Mouse (Mus musculus): ENCODE data around the gene Gpr84. TPM values are rescaled to one million over a fixed set of nuclear protein-coding genes. Genes with fewer than 3 reads are reported as not detected.

Gene Gpr84
- polyA plus RNA-seq, 1 experiment = 0.62 TPM

DNA sequence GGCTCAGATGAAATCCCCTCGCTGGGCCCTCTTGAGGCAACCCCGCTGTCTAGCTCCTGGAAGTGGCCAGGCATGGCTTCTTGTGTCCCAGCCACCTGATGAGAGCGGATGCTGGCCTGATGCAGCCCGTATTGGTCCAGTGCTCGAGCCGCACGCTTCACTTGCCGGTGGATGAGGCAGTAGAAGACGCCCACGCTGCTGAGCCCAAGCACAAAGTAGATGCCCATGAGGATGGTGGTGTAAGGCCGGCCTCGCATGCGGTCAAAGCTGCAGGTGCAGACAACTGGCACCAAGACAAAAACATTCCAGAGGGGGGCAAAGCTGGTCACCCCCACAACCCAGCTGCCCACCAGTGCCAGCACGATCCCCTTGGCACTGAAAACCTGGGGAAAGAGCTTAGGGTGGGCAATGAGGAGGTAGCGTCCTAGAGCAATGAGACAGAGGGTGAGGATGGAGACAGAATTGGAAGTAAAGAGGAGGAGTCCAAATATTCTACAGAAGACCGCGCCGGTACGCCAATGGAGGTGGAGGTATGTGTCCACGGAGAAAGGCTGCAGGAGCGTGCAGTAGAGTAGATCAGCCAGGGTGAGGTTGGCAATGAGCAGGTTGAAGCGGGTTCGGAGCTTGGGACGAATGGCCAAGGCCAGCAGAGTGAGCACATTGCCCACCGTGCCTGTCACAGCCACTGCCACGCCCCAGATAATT, 1.4 kb downstream of the Gpr84 start:
- TF ChIP-seq POLR2A (IDR thresholded peaks at IDR 0.05; ENCODE audit: borderline replicate concordance, insufficient read depth, low read length) (no peak), CTCF (IDR thresholded peaks at IDR 0.05; ENCODE audit: borderline replicate concordance, insufficient read depth, low read depth, low read length) (no peak)
- Histone ChIP-seq H3K27me3 (ENCODE audit: control insufficient read depth, insufficient read depth, low read length) (no peaks in the 10 kb centered on the region), H3K4me1 (ENCODE audit: control insufficient read depth, insufficient read depth, low read length) (peaks cover 8% of the 10 kb centered on the region), H3K4me3 (replicated peaks; ENCODE audit: insufficient read depth, low read depth, low read length) (no peak overlapping the region), H3K27ac (ENCODE audit: insufficient read depth, low read length) (no peak overlapping the region)
- peak in 1 of 2 experiments; percentile 14 for DNase-seq
- WGBS = 61% methylated on average over 26 of the region's 26 CpGs

DNA sequence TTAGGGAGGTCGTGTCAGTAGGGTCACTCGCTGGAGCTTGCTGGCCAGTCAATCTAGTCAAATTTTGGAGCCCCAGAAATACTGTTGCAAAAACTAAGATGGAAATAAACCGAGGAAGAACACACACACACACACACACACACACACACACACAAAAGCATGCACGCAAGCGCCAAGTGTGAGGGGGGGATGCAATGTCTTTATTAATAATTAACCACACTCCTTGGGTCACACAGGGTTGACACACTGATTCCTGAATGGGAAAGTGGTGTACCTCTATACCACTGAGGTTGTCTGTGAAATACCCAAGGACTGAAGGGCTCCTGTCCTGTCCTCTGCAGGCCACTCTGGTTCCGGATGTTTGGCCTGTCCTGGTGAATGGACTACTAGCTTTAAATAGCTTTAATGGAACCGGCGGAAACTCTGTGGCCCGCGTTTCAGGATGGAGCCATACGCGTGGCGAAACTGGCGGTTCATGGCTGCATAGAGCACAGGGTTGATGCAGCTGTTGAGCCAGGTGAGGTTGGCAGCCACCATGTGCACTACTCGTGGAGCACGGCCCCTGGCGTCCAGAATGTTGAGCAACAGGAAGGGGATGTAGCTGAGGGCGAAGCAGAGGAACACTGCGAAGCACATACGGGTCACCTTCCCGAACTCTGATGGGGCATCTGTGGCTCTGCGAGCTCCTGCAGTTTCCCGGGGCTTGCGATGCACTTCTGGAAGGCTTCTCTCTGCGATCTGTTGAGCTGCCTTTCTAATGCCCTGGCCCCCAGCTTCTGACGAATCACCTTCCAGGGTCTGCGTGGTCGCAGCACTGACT, 2.1 kb downstream of the Gpr84 start:
- DNase-seq = peak in 1 of 2 experiments; percentile 14
- no peak for TF ChIP-seq CTCF (IDR thresholded peaks at IDR 0.05; ENCODE audit: borderline replicate concordance, insufficient read depth, low read depth, low read length)
- TF ChIP-seq POLR2A (IDR thresholded peaks at IDR 0.05; ENCODE audit: borderline replicate concordance, insufficient read depth, low read length) = no peak
- 61% methylated on average over 28 of the region's 28 CpGs for WGBS
- H3K27ac ChIP-seq (ENCODE audit: insufficient read depth, low read length) = no peak overlapping the region
- no peaks in the 10 kb centered on the region for H3K27me3 ChIP-seq (ENCODE audit: control insufficient read depth, insufficient read depth, low read length)
- H3K4me3 ChIP-seq (replicated peaks; ENCODE audit: insufficient read depth, low read depth, low read length) = no peak overlapping the region
- peaks cover 5% of the 10 kb centered on the region for H3K4me1 ChIP-seq (ENCODE audit: control insufficient read depth, insufficient read depth, low read length)

DNA sequence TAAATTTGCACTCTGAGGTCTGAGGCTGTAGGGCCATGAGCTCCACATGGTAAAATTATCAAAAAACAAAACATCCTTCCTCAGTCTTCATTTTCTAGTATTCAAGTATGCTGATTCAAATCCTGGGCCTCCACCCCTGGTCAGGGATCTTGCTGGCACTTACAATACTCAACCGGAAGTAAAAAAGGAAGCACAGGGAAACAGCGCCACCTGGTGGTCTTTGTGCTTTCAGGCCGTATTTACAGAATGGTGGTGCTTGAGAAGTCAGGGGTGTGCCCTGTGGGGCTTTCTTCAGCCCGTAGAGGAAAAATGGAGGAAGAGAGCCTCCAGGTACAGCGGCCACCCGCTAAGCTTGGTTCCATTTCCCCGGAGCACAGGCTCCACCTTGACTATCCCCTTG, 3.3 kb downstream of the Gpr84 start:
- peak; percentile 85 for TF ChIP-seq CTCF (IDR thresholded peaks at IDR 0.05; ENCODE audit: borderline replicate concordance, insufficient read depth, low read depth, low read length)
- TF ChIP-seq POLR2A (IDR thresholded peaks at IDR 0.05; ENCODE audit: borderline replicate concordance, insufficient read depth, low read length) = no peak
- peak; percentile 84 to 92 for DNase-seq
- H3K4me1 ChIP-seq (ENCODE audit: control insufficient read depth, insufficient read depth, low read length) = peaks cover 4% of the 10 kb centered on the region
- WGBS = 2% methylated on average over 7 of the region's 7 CpGs
- H3K27me3 ChIP-seq (ENCODE audit: control insufficient read depth, insufficient read depth, low read length) = no peaks in the 10 kb centered on the region
- H3K27ac ChIP-seq (ENCODE audit: insufficient read depth, low read length) = no peak overlapping the region
- no peak overlapping the region for H3K4me3 ChIP-seq (replicated peaks; ENCODE audit: insufficient read depth, low read depth, low read length)

DNA sequence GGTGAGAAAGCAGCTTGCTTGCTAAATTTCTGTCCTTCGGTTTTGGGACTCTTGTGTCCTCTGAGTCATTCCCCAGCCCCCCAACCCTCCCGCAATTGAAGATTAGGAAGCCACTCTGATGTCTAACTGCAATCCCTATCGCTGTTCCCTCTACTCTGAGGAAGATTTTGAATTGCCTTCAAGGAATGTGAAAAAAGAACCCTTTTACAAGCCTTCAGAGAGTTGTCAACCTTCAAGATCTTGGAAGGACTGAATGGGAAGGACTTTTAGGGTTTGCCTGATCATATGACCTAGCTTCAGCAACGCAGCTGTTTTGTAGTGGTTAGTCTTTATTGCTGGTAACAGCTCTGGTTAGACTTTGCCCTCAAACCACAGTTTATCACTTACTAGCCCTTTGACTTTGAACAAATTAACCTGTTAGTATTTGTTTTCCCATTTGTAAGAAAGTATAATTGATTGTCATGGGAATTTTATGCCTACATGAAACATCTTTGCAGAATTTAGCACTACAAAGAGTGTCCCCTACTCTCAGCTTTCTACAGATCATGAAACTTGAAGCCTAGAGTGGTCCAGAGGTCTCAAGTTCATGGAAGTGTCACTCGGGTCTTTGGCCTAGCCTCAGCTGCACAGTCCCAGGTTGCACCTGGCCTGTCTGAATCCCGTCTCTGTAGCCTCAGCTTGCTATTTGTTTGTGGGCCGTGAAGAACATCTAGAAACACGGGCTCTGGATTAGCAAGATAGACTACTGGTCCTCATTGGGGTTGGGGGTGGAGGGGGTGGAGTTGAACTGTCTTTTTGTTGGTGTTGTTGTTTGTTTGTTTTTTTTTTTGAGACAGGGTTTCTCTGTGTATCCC, 4.4 kb downstream of the Gpr84 start:
- no peaks in the 10 kb centered on the region for H3K27me3 ChIP-seq (ENCODE audit: control insufficient read depth, insufficient read depth, low read length)
- H3K27ac ChIP-seq (ENCODE audit: insufficient read depth, low read length) = peak overlapping the region; percentile 95
- peaks cover 4% of the 10 kb centered on the region for H3K4me1 ChIP-seq (ENCODE audit: control insufficient read depth, insufficient read depth, low read length)
- DNase-seq = peak in 1 of 2 experiments; percentile 18
- peak overlapping the region; percentile 80 for H3K4me3 ChIP-seq (replicated peaks; ENCODE audit: insufficient read depth, low read depth, low read length)
- no peak for TF ChIP-seq POLR2A (IDR thresholded peaks at IDR 0.05; ENCODE audit: borderline replicate concordance, insufficient read depth, low read length)
- TF ChIP-seq CTCF (IDR thresholded peaks at IDR 0.05; ENCODE audit: borderline replicate concordance, insufficient read depth, low read depth, low read length) = no peak
- 45% methylated on average over 8 of the region's 8 CpGs for WGBS

DNA sequence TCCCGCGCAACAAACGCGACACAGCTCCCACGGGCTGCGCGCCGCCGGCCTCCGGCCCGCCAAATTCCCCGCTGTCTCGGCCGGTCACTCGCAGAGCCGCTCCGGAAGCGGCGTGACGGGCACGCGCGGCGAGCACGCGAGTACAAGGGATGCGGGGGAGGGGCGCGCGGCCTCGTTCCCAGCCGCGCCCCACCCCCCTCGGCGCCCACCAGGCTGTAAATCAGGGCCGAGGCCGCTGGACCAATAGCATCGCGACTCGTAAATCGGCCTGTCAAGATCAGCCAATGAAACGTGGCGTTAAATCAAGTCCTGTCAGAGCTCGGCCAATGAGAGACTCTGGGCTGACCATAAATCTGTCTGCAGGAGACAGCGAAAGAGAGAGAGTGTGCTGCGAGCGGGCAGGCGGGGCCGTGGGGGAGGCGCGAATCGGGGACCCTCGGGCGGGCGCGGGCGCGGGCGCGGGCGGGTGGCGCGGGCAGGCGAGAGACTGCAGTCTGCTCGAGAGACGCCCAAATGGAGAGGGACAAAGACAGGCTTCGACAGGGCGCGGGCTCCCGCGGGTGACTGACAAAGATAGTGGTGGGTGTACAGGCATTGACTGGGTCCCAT, 5.2 kb downstream of the Gpr84 start:
- Histone ChIP-seq H3K27ac (ENCODE audit: insufficient read depth, low read length) (peak overlapping the region; percentile 95), H3K4me1 (ENCODE audit: control insufficient read depth, insufficient read depth, low read length) (peaks cover 4% of the 10 kb centered on the region), H3K27me3 (ENCODE audit: control insufficient read depth, insufficient read depth, low read length) (no peaks in the 10 kb centered on the region), H3K4me3 (replicated peaks; ENCODE audit: insufficient read depth, low read depth, low read length) (peak overlapping the region; percentile 80)
- under 1% methylated on average over 70 of the region's 71 CpGs for WGBS
- TF ChIP-seq POLR2A (IDR thresholded peaks at IDR 0.05; ENCODE audit: borderline replicate concordance, insufficient read depth, low read length) = peak; percentile 79
- TF ChIP-seq CTCF (IDR thresholded peaks at IDR 0.05; ENCODE audit: borderline replicate concordance, insufficient read depth, low read depth, low read length) = no peak
- DNase-seq = peak; percentile 93 to 99

DNA sequence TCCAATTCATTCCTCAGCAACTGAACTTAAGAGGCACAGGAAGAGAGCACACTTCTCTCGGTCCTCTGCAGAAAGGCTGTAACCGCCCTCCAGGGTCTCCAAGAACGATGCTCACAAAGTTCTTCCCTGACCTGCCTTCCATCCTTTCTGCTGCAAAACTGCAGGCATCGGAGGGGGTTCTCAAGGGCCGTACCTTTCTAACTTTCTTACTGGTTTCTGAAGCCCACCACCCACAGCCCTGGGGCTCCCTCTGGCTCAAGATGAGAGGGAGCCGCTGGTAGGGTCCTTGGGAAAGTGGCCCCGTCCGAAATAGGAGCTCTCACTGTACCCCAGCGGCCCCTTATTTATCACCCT, 5.8 kb downstream of the Gpr84 start:
- TF ChIP-seq CTCF (IDR thresholded peaks at IDR 0.05; ENCODE audit: borderline replicate concordance, insufficient read depth, low read depth, low read length) (no peak), POLR2A (IDR thresholded peaks at IDR 0.05; ENCODE audit: borderline replicate concordance, insufficient read depth, low read length) (no peak)
- Histone ChIP-seq H3K4me1 (ENCODE audit: control insufficient read depth, insufficient read depth, low read length) (peaks cover 5% of the 10 kb centered on the region), H3K27me3 (ENCODE audit: control insufficient read depth, insufficient read depth, low read length) (no peaks in the 10 kb centered on the region), H3K27ac (ENCODE audit: insufficient read depth, low read length) (peak overlapping the region; percentile 41), H3K4me3 (replicated peaks; ENCODE audit: insufficient read depth, low read depth, low read length) (peak overlapping the region; percentile 51)
- under 1% methylated on average over 9 of the region's 9 CpGs for WGBS
- DNase-seq = peak in 1 of 2 experiments; percentile 33

Measured in cerebellum, adult 2 months (tissue).